Mouse (Mus musculus) MEL (cell line): ENCODE results near the gene C1qtnf1. TPM values are rescaled to one million over a fixed set of nuclear protein-coding genes. Genes with fewer than 3 reads are reported as not detected.

Source experiments
- DNase-seq: peaks from one replicate; pipeline ENCODE4 v3.0.0; 2011; ENCODE audit warnings: low read depth, low spot score
- H3K27ac ChIP-seq: 2 replicates; pipeline ENCODE4 v1.5.1; 2012; ENCODE audit warnings: low read depth, mild to moderate bottlenecking, control low read depth, low read length, moderate library complexity; ENCODE audit not compliant: control insufficient read depth
- H3K27me3 ChIP-seq, 2 experiments: fragments of 150-350 bp in 1 of 2; sonication (generic) in 1 of 2; 2 replicates each; pipeline ENCODE4 v1.6.1; 2012; ENCODE audit warnings: low read length in 2 of 2, mild to moderate bottlenecking in 2 of 2, improper control_type of control experiment in 1 of 2, moderate library complexity in 1 of 2; ENCODE audit not compliant: insufficient read depth in 2 of 2, control insufficient read depth in 1 of 2
- H3K36me3 ChIP-seq, 2 experiments: 2 replicates each; pipeline ENCODE4 v1.6.1; 2012 to 2014; ENCODE audit warnings: low read length in 2 of 2, improper control_type of control experiment in 1 of 2, inconsistent platforms in 1 of 2, mild to moderate bottlenecking in 1 of 2; ENCODE audit not compliant: insufficient read depth in 2 of 2, control insufficient read depth in 1 of 2
- H3K4me1 ChIP-seq, 2 experiments: fragments of 150-350 bp in 1 of 2; sonication (generic) in 1 of 2; 2 replicates each; pipeline ENCODE4 v1.6.1; 2012; ENCODE audit warnings: low read length in 2 of 2, improper control_type of control experiment in 1 of 2, mild to moderate bottlenecking in 1 of 2; ENCODE audit not compliant: insufficient read depth in 2 of 2, control insufficient read depth in 1 of 2
- H3K4me3 ChIP-seq, 2 experiments: fragments of 150-350 bp in 1 of 2; sonication (generic) in 1 of 2; 2 replicates each; pipeline ENCODE4 v1.5.1; 2012; ENCODE audit warnings: low read depth in 2 of 2, low read length in 2 of 2, mild to moderate bottlenecking in 2 of 2, moderate library complexity in 2 of 2, control low read depth in 1 of 2, improper control_type of control experiment in 1 of 2; ENCODE audit not compliant: control insufficient read depth in 1 of 2, insufficient read depth in 1 of 2
- H3K79me2 ChIP-seq: 2 replicates; pipeline ENCODE4 v1.6.1; 2012; ENCODE audit warnings: mild to moderate bottlenecking, low read length, moderate library complexity; ENCODE audit not compliant: control insufficient read depth, poor library complexity, insufficient read depth
- H3K9ac ChIP-seq: 2 replicates; pipeline ENCODE4 v1.6.1; 2012; ENCODE audit warnings: low read depth, mild to moderate bottlenecking, control low read depth, low read length, moderate library complexity; ENCODE audit not compliant: control insufficient read depth, poor library complexity, severe bottlenecking
- H3K9me3 ChIP-seq: fragments of 150-350 bp; sonication (generic); replicated peaks from 2 replicates; pipeline ENCODE4 v1.6.1; 2012; ENCODE audit warnings: mild to moderate bottlenecking, low read length, improper control_type of control experiment, moderate library complexity; ENCODE audit not compliant: insufficient read depth
- BHLHE40 ChIP-seq: IDR thresholded peaks from 2 replicates; pipeline ENCODE4 v1.6.1; 2012; ENCODE audit warnings: low read depth, mild to moderate bottlenecking, inconsistent platforms, low read length, improper control_type of control experiment, borderline replicate concordance
- CTCF ChIP-seq, 3 experiments: IDR thresholded peaks in 2 of 3; conservative IDR thresholded peaks in 1 of 3; 2 replicates each; pipeline ENCODE4 v1.5.1; 2011 to 2012; ENCODE audit warnings: low read length in 3 of 3, low read depth in 2 of 3, mild to moderate bottlenecking in 2 of 3, improper control_type of control experiment in 1 of 3, inconsistent platforms in 1 of 3, mixed read lengths in 1 of 3, moderate library complexity in 1 of 3; ENCODE audit not compliant: control insufficient read depth in 1 of 3, insufficient read depth in 1 of 3, poor library complexity in 1 of 3, severe bottlenecking in 1 of 3
- E2F4 ChIP-seq: IDR thresholded peaks from 2 replicates; pipeline ENCODE4 v1.6.1; 2011; ENCODE audit warnings: low read depth, low read length, improper control_type of control experiment, borderline replicate concordance
- EP300 ChIP-seq, 2 experiments: IDR thresholded peaks; 2 replicates each; pipeline ENCODE4 v1.6.1; 2011; ENCODE audit warnings: improper control_type of control experiment in 2 of 2, low read length in 2 of 2, low read depth in 1 of 2, mild to moderate bottlenecking in 1 of 2
- ETS1 ChIP-seq: IDR thresholded peaks from 2 replicates; pipeline ENCODE4 v1.6.1; 2012; ENCODE audit warnings: low read depth, mild to moderate bottlenecking, inconsistent platforms, low read length, improper control_type of control experiment, moderate library complexity
- GABPA ChIP-seq: IDR thresholded peaks from 2 replicates; pipeline ENCODE4 v1.6.1; 2012; ENCODE audit warnings: low read depth, mild to moderate bottlenecking, inconsistent platforms, low read length, improper control_type of control experiment, moderate library complexity
- GATA1 ChIP-seq: IDR thresholded peaks from 2 replicates; pipeline ENCODE4 v1.6.1; 2011; ENCODE audit warnings: low read depth, low read length, improper control_type of control experiment
- HCFC1 ChIP-seq: IDR thresholded peaks from 2 replicates; pipeline ENCODE4 v1.6.1; 2012; ENCODE audit warnings: low read depth, mild to moderate bottlenecking, inconsistent platforms, low read length, improper control_type of control experiment, moderate library complexity
- MAFK ChIP-seq: IDR thresholded peaks from 2 replicates; pipeline ENCODE4 v1.6.1; 2011; ENCODE audit warnings: low read depth, mild to moderate bottlenecking, low read length, improper control_type of control experiment, borderline replicate concordance
- MAX ChIP-seq: IDR thresholded peaks from 2 replicates; pipeline ENCODE4 v1.6.1; 2011; ENCODE audit warnings: low read length, improper control_type of control experiment
- MEF2A ChIP-seq: IDR thresholded peaks from 2 replicates; pipeline ENCODE4 v1.6.1; 2014; ENCODE audit warnings: low read depth, mild to moderate bottlenecking, inconsistent platforms, low read length, improper control_type of control experiment; ENCODE audit not compliant: poor library complexity, insufficient replicate concordance, severe bottlenecking; ENCODE audit errors: extremely low read depth
- MXI1 ChIP-seq: IDR thresholded peaks from 2 replicates; pipeline ENCODE4 v1.6.1; 2011; ENCODE audit warnings: mild to moderate bottlenecking, low read depth, low read length, improper control_type of control experiment
- MYC ChIP-seq: IDR thresholded peaks from 2 replicates; pipeline ENCODE4 v1.6.1; 2011; ENCODE audit warnings: low read depth, mild to moderate bottlenecking, low read length, improper control_type of control experiment, moderate library complexity
- NRF1 ChIP-seq: IDR thresholded peaks from 2 replicates; pipeline ENCODE4 v1.6.1; 2014; ENCODE audit warnings: low read depth, mild to moderate bottlenecking, inconsistent platforms, low read length, improper control_type of control experiment, moderate library complexity; ENCODE audit not compliant: poor library complexity, insufficient read depth, severe bottlenecking
- POLR2A ChIP-seq, 2 experiments: IDR thresholded peaks; 2 replicates each; pipeline ENCODE4 v1.6.1; 2011 to 2012; ENCODE audit warnings: low read length in 2 of 2, mild to moderate bottlenecking in 2 of 2, control low read depth in 1 of 2, improper control_type of control experiment in 1 of 2, low read depth in 1 of 2, moderate library complexity in 1 of 2; ENCODE audit not compliant: control insufficient read depth in 1 of 2, insufficient read depth in 1 of 2, poor library complexity in 1 of 2
- POLR2AphosphoS2 ChIP-seq: IDR thresholded peaks from 2 replicates; pipeline ENCODE4 v1.6.1; 2011; ENCODE audit warnings: low read length, improper control_type of control experiment
- POLR2AphosphoS5 ChIP-seq: IDR thresholded peaks from 2 replicates; pipeline ENCODE4 v1.6.1; 2012; ENCODE audit warnings: low read depth, borderline replicate concordance, mild to moderate bottlenecking, inconsistent platforms, low read length, moderate library complexity, mixed read lengths
- RCOR1 ChIP-seq: IDR thresholded peaks from 2 replicates; pipeline ENCODE4 v1.6.1; 2012; ENCODE audit warnings: low read depth, mild to moderate bottlenecking, inconsistent platforms, low read length, improper control_type of control experiment
- SIN3A ChIP-seq: IDR thresholded peaks from 2 replicates; pipeline ENCODE4 v1.6.1; 2012; ENCODE audit warnings: low read length, improper control_type of control experiment, inconsistent platforms
- SMC3 ChIP-seq: IDR thresholded peaks from 2 replicates; pipeline ENCODE4 v1.6.1; 2011; ENCODE audit warnings: low read depth, low read length, improper control_type of control experiment
- TAL1 ChIP-seq: IDR thresholded peaks from 2 replicates; pipeline ENCODE4 v1.6.1; 2012; ENCODE audit warnings: mild to moderate bottlenecking, inconsistent platforms, low read length, moderate library complexity, mixed read lengths
- TCF12 ChIP-seq: IDR thresholded peaks from 2 replicates; pipeline ENCODE4 v1.6.1; 2014; ENCODE audit warnings: low read depth, mild to moderate bottlenecking, inconsistent platforms, low read length, improper control_type of control experiment, moderate library complexity
- UBTF ChIP-seq: IDR thresholded peaks from 2 replicates; pipeline ENCODE4 v1.6.1; 2012; ENCODE audit warnings: low read depth, mild to moderate bottlenecking, inconsistent platforms, low read length, improper control_type of control experiment, moderate library complexity, borderline replicate concordance; ENCODE audit not compliant: insufficient read depth
- USF1 ChIP-seq: IDR thresholded peaks from 2 replicates; pipeline ENCODE4 v1.6.1; 2014; ENCODE audit warnings: low read depth, mild to moderate bottlenecking, inconsistent platforms, low read length, improper control_type of control experiment, moderate library complexity
- USF2 ChIP-seq, 2 experiments: IDR thresholded peaks; 2 replicates each; pipeline ENCODE4 v1.6.1; 2011 to 2012; ENCODE audit warnings: improper control_type of control experiment in 2 of 2, low read length in 2 of 2, borderline replicate concordance in 1 of 2, inconsistent platforms in 1 of 2, low read depth in 1 of 2, mild to moderate bottlenecking in 1 of 2; ENCODE audit not compliant: insufficient read depth in 1 of 2
- ZKSCAN1 ChIP-seq: IDR thresholded peaks from 2 replicates; pipeline ENCODE4 v1.6.1; 2012; ENCODE audit warnings: low read depth, mild to moderate bottlenecking, inconsistent platforms, low read length, improper control_type of control experiment, moderate library complexity
- ZNF384 ChIP-seq: IDR thresholded peaks from 2 replicates; pipeline ENCODE4 v1.6.1; 2012; ENCODE audit warnings: low read depth, mild to moderate bottlenecking, inconsistent platforms, low read length, improper control_type of control experiment
- polyA plus RNA-seq, 2 experiments: library from polyadenylated mRNA; stranded (reverse) in 1 of 2; unstranded in 1 of 2; fragments of >175 nt in 1 of 2; fragments of >200 nt in 1 of 2; gene quantifications; 2 replicates each; pipeline versions ENCODE4 v1.2.1 to v1.2.4; 2012; ENCODE audit warnings: low replicate concordance in 2 of 2, low read depth in 1 of 2; ENCODE audit not compliant: insufficient read length in 2 of 2, insufficient read depth in 1 of 2, missing spikeins in 1 of 2
- total RNA-seq: library from RNA; depleted of rRNA; stranded (reverse); fragments of 300-350 nt; gene quantifications from 2 replicates; pipeline ENCODE4 v1.2.3, GENCODE M21; 2012

Gene C1qtnf1
- total and polyA plus RNA-seq, 3 experiments, result 0.27 to 0.72 TPM; not detected in 1

DNA sequence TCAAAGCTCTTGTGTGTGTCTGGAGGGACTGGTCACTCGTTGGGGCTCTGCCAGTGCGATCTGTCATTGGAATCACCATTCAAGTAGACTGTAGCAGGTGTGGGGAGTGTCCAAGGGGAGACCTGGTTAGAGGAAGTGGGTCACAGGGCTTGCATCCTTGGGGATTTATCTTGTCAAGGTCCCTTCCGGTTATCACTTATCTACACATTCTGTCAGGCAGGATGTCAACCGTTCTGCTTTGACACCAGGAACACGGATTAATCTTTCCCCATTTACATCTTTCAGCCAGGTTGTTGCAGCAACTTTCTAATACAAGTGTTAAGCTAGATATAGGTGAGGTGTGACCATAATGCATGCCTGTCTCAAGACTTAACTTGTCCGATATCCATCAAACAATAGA is 27.8 kb downstream of the C1qtnf1 start:
- Histone ChIP-seq H3K9ac (no peak overlapping the region), H3K9me3 (no peaks in the 10 kb centered on the region), H3K27ac (no peak overlapping the region), H3K27me3 (no peaks in the 10 kb centered on the region), H3K36me3 (peaks cover 0 to 17% of the 10 kb centered on the region in 2 experiments; a peak in 2 of 4 replicates), H3K79me2 (no peaks in the 10 kb centered on the region), H3K4me1 (peaks cover 6 to 33% of the 10 kb centered on the region in 2 experiments), H3K4me3 (no peak overlapping the region)
- TF ChIP-seq RCOR1 (0 out of 2 replicates have a peak, but pooled peaks have one; percentile 10), MXI1 (no peak), CTCF (IDR thresholded peaks at IDR 0.05 in 2 of 3, conservative IDR thresholded peaks at IDR 0.05 in 1 of 3; ENCODE audit: control insufficient read depth in 1 of 3, insufficient read depth in 1 of 3, low read depth in 2 of 3, low read length in 3 of 3, poor library complexity in 1 of 3, severe bottlenecking in 1 of 3) (no peak), E2F4 (no peak), EP300 (IDR thresholded peaks at IDR 0.05; ENCODE audit: low read depth in 1 of 2, low read length in 2 of 2) (peak; percentile 52 to 60; a peak in 3 of 4 replicates), MAX (no peak), ETS1 (no peak), TCF12 (0 out of 2 replicates have a peak, but pooled peaks have one; percentile 18)
- DNase-seq, result no peak

DNA sequence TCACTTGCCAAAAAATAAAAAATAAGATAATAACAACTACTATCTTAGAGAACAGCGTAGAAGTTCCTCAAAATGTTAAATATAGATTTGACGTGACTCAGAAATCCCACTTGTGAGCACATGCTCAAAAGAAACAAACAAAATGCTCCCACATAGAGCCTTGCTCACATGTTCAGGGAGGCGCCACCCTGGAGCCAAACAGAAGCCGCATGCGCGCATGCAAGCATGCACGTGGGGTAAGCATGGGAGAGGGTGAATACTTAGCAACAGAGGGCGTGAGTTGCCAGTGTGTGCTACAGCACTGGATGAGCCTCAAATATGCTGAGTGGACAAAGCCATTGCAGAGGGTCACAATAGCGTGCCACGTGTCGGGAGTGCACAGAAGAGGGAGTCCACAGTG is 28.9 kb downstream of the C1qtnf1 start:
- Histone ChIP-seq H3K36me3 (peaks cover 0 to 17% of the 10 kb centered on the region in 2 experiments; a peak in 2 of 4 replicates), H3K9me3 (no peaks in the 10 kb centered on the region), H3K79me2 (no peaks in the 10 kb centered on the region), H3K9ac (0 out of 2 replicates have a peak overlapping the region, but pooled peaks have one; percentile 0), H3K4me3 (no peak overlapping the region), H3K4me1 (peaks cover 6 to 33% of the 10 kb centered on the region in 2 experiments), H3K27me3 (no peaks in the 10 kb centered on the region), H3K27ac (no peak overlapping the region)
- TF ChIP-seq UBTF, result no peak
- no peak for TF ChIP-seq ZKSCAN1
- TF ChIP-seq RCOR1, result peak; percentile 15; the same call in 1 of the 2 replicates
- peak; percentile 76; the same call in 1 of the 2 replicates for TF ChIP-seq MAFK
- peak; percentile 83 for TF ChIP-seq BHLHE40
- TF ChIP-seq ETS1, result peak; percentile 93
- TF ChIP-seq MXI1, result peak; percentile 96
- peak; percentile 62 for TF ChIP-seq NRF1
- TF ChIP-seq POLR2A (IDR thresholded peaks at IDR 0.05; ENCODE audit: control insufficient read depth in 1 of 2, insufficient read depth in 1 of 2, low read depth in 1 of 2, low read length in 2 of 2, poor library complexity in 1 of 2), result no peak
- TF ChIP-seq GABPA, result no peak
- peak; percentile 72 for TF ChIP-seq GATA1
- no peak for TF ChIP-seq TAL1
- peak; percentile 90 for TF ChIP-seq MYC
- TF ChIP-seq HCFC1, result 0 out of 2 replicates have a peak, but pooled peaks have one; percentile 19
- TF ChIP-seq USF1, result peak; percentile 67; the same call in 1 of the 2 replicates
- TF ChIP-seq ZNF384, result no peak
- peak; percentile 92 for TF ChIP-seq MEF2A
- TF ChIP-seq POLR2AphosphoS2, result no peak
- TF ChIP-seq TCF12, result peak; percentile 56; the same call in 1 of the 2 replicates
- TF ChIP-seq POLR2AphosphoS5, result no peak
- peak; percentile 59; a peak in 2 of 4 replicates for TF ChIP-seq EP300 (IDR thresholded peaks at IDR 0.05; ENCODE audit: low read depth in 1 of 2, low read length in 2 of 2)
- no peak for TF ChIP-seq SMC3
- no peak for TF ChIP-seq USF2 (IDR thresholded peaks at IDR 0.05; ENCODE audit: borderline replicate concordance in 1 of 2, insufficient read depth in 1 of 2, low read depth in 1 of 2, low read length in 2 of 2)
- no peak; a peak in 1 of 6 replicates for TF ChIP-seq CTCF (IDR thresholded peaks at IDR 0.05 in 2 of 3, conservative IDR thresholded peaks at IDR 0.05 in 1 of 3; ENCODE audit: control insufficient read depth in 1 of 3, insufficient read depth in 1 of 3, low read depth in 2 of 3, low read length in 3 of 3, poor library complexity in 1 of 3, severe bottlenecking in 1 of 3)
- TF ChIP-seq SIN3A, result peak; percentile 90
- TF ChIP-seq MAX, result peak; percentile 94
- peak; percentile 77 for DNase-seq
